Mouse (Mus musculus) liver, embryonic 14.5 days (tissue): ENCODE measurements around the gene Ceacam2.
"Not testable (repeated sequence)": the region's sequence is repeated elsewhere in the genome, so short reads cannot be mapped to it uniquely, and the experiment has no call there.

Source experiments
- CTCF ChIP-seq: IDR thresholded peaks from 2 replicates; pipeline ENCODE4 v1.5.1; 2016; ENCODE audit warnings: antibody characterized with exemption, low read depth, control low read depth
- EP300 ChIP-seq: IDR thresholded peaks from 2 replicates; pipeline ENCODE4 v1.6.1; 2016; ENCODE audit warnings: antibody characterized with exemption, low read depth

DNA sequence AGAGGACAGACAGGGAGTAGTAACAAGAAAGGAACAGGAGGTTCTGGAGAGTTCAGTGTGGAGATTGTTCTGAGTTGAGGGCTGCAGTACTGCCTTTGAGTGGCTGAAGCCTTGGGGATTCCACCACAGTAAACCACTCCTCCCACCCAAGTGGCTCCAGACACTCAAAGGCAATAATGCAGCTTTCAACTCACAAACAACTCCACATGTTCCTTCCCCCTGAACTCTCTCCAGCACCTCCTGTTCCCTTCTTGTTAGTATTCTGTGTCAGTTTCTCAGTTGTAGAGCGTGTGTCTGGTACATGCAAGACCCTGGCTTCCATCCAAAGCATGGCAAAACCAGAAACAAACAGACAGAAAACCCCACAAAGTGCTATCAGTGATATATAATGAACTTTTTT lies 24.0 kb downstream of the Ceacam2 start:
- TF ChIP-seq EP300, CTCF: not testable (repeated sequence)
